Mouse (Mus musculus): ENCODE measurements around the gene Gdf3. TPM values are rescaled to one million over a fixed set of nuclear protein-coding genes. Genes with fewer than 3 reads are reported as not detected.

The Gdf3 gene
- polyA plus RNA-seq, 1 experiment from 2014 or later: 1.6 TPM

GRCm38 (mm10) chr6:122627469-122628108, 17.7 kb upstream of the Gdf3 start:
- WGBS (ENCODE audit: insufficient replicate concordance): 17% methylated on average over 20 of the region's 20 CpGs
- Histone ChIP-seq H3K9me3 (replicated peaks) (no peaks in the 10 kb centered on the region), H3K9ac (no peak overlapping the region), H3K27me3 (peaks cover 11% of the 10 kb centered on the region; the same call in 1 of the 2 replicates), H3K4me3 (replicated peaks) (peak overlapping the region; percentile 28), H3K36me3 (replicated peaks) (no peaks in the 10 kb centered on the region), H3K4me1 (replicated peaks) (0 out of 2 replicates have a peak, but pooled peaks cover 7% of the 10 kb centered on the region), H3K27ac (replicated peaks) (no peak overlapping the region), H3K4me2 (peak overlapping the region; percentile 55)
- no peak for ATAC-seq (ENCODE audit: insufficient read depth)

GRCm38 (mm10) chr6:122626110-122626509, 16.2 kb upstream of the Gdf3 start, which contains the start of gene Dppa3:
TSS of gene Dppa3 (plus strand) at chr6:122626410.
- Histone ChIP-seq H3K4me1 (replicated peaks) (0 out of 2 replicates have a peak, but pooled peaks cover 7% of the 10 kb centered on the region), H3K4me3 (replicated peaks) (peak within 1 kb of the TSS; percentile 28; the same call in 1 of the 2 replicates)

GRCm38 (mm10) chr6:122625156-122625555, 15.3 kb upstream of the Gdf3 start:
- WGBS (ENCODE audit: insufficient replicate concordance): 57% methylated on average over 4 of the region's 4 CpGs
- no peak overlapping the region for H3K9ac ChIP-seq
- no peaks in the 10 kb centered on the region for H3K36me3 ChIP-seq (replicated peaks)
- H3K27ac ChIP-seq (replicated peaks): no peak overlapping the region
- H3K9me3 ChIP-seq (replicated peaks): no peaks in the 10 kb centered on the region
- H3K27me3 ChIP-seq: peaks cover 11% of the 10 kb centered on the region; the same call in 1 of the 2 replicates
- H3K4me2 ChIP-seq: no peak overlapping the region
- peak; percentile 52; the same call in 1 of the 2 replicates for ATAC-seq (ENCODE audit: insufficient read depth)
- no peak overlapping the region for H3K4me3 ChIP-seq (replicated peaks)
- H3K4me1 ChIP-seq (replicated peaks): 0 out of 2 replicates have a peak, but pooled peaks cover 7% of the 10 kb centered on the region

More at GRCm38 (mm10) chr6:122626110-122626509, 16.2 kb upstream of the Gdf3 start, which contains the start of gene Dppa3:
- Histone ChIP-seq H3K4me2 (peak within 1 kb of the TSS; percentile 55), H3K27me3 (peaks cover 11% of the 10 kb centered on the region; the same call in 1 of the 2 replicates), H3K9ac (no peak within 1 kb of the TSS), H3K9me3 (replicated peaks) (no peaks in the 10 kb centered on the region), H3K36me3 (replicated peaks) (no peaks in the 10 kb centered on the region), H3K27ac (replicated peaks) (no peak within 1 kb of the TSS)
- no peak for ATAC-seq (ENCODE audit: insufficient read depth)
- WGBS (ENCODE audit: insufficient replicate concordance): 73% methylated on average over 8 of the region's 8 CpGs

GRCm38 (mm10) chr6:122624480-122624879, 14.6 kb upstream of the Gdf3 start:
- Histone ChIP-seq H3K4me3 (replicated peaks) (no peak overlapping the region), H3K4me2 (no peak overlapping the region), H3K27me3 (peaks cover 11% of the 10 kb centered on the region; the same call in 1 of the 2 replicates), H3K27ac (replicated peaks) (no peak overlapping the region), H3K4me1 (replicated peaks) (0 out of 2 replicates have a peak, but pooled peaks cover 7% of the 10 kb centered on the region), H3K36me3 (replicated peaks) (no peaks in the 10 kb centered on the region), H3K9me3 (replicated peaks) (no peaks in the 10 kb centered on the region), H3K9ac (no peak overlapping the region)
- ATAC-seq (ENCODE audit: insufficient read depth): no peak
- 43% methylated on average over 5 of the region's 5 CpGs for WGBS (ENCODE audit: insufficient replicate concordance)

- Histone ChIP-seq H3K4me3 (replicated peaks) (no peak overlapping the region), H3K36me3 (replicated peaks) (no peaks in the 10 kb centered on the region), H3K9me3 (replicated peaks) (no peaks in the 10 kb centered on the region), H3K9ac (no peak overlapping the region), H3K4me1 (replicated peaks) (no peaks in the 10 kb centered on the region), H3K27ac (replicated peaks) (no peak overlapping the region), H3K4me2 (no peak overlapping the region), H3K27me3 (no peaks in the 10 kb centered on the region)
- WGBS (ENCODE audit: insufficient replicate concordance): 80% methylated on average over 6 of the region's 6 CpGs
- ATAC-seq (ENCODE audit: insufficient read depth): no peak
Measured at GRCm38 (mm10) chr6:122621066-122621465, 11.2 kb upstream of the Gdf3 start.

- no peak overlapping the region for H3K4me2 ChIP-seq
- H3K36me3 ChIP-seq (replicated peaks): no peaks in the 10 kb centered on the region
- H3K27ac ChIP-seq (replicated peaks): no peak overlapping the region
- no peaks in the 10 kb centered on the region for H3K9me3 ChIP-seq (replicated peaks)
- H3K9ac ChIP-seq: no peak overlapping the region
- H3K27me3 ChIP-seq: no peaks in the 10 kb centered on the region
- no peak for ATAC-seq (ENCODE audit: insufficient read depth)
- 33% methylated on average over 3 of the region's 3 CpGs for WGBS (ENCODE audit: insufficient replicate concordance)
- H3K4me1 ChIP-seq (replicated peaks): no peaks in the 10 kb centered on the region
- H3K4me3 ChIP-seq (replicated peaks): no peak overlapping the region
Measured at GRCm38 (mm10) chr6:122616022-122616421, 6.1 kb upstream of the Gdf3 start.

GRCm38 (mm10) chr6:122614047-122614446, 4.2 kb upstream of the Gdf3 start:
- no peak for ATAC-seq (ENCODE audit: insufficient read depth)
- no peaks in the 10 kb centered on the region for H3K9me3 ChIP-seq (replicated peaks)
- 39% methylated on average over 2 of the region's 2 CpGs for WGBS (ENCODE audit: insufficient replicate concordance)
- peaks cover 10% of the 10 kb centered on the region for H3K4me1 ChIP-seq (replicated peaks)
- H3K27ac ChIP-seq (replicated peaks): no peak overlapping the region
- no peak overlapping the region for H3K4me3 ChIP-seq (replicated peaks)
- no peaks in the 10 kb centered on the region for H3K27me3 ChIP-seq
- H3K4me2 ChIP-seq: no peak overlapping the region
- H3K36me3 ChIP-seq (replicated peaks): no peaks in the 10 kb centered on the region
- no peak overlapping the region for H3K9ac ChIP-seq

GRCm38 (mm10) chr6:122612426-122612825, 2.5 kb upstream of the Gdf3 start:
- no peak overlapping the region for H3K4me2 ChIP-seq
- H3K27ac ChIP-seq (replicated peaks): no peak overlapping the region
- H3K4me3 ChIP-seq (replicated peaks): no peak overlapping the region
- H3K4me1 ChIP-seq (replicated peaks): peaks cover 11% of the 10 kb centered on the region
- no peaks in the 10 kb centered on the region for H3K27me3 ChIP-seq
- H3K9me3 ChIP-seq (replicated peaks): no peaks in the 10 kb centered on the region
- WGBS (ENCODE audit: insufficient replicate concordance): 52% methylated on average over 4 of the region's 4 CpGs
- H3K9ac ChIP-seq: no peak overlapping the region
- H3K36me3 ChIP-seq (replicated peaks): no peaks in the 10 kb centered on the region
- ATAC-seq (ENCODE audit: insufficient read depth): no peak

- Histone ChIP-seq H3K9ac (no peak overlapping the region), H3K9me3 (replicated peaks) (no peaks in the 10 kb centered on the region), H3K4me2 (peak overlapping the region; percentile 50), H3K27me3 (no peaks in the 10 kb centered on the region), H3K4me1 (replicated peaks) (peaks cover 11% of the 10 kb centered on the region), H3K36me3 (replicated peaks) (no peaks in the 10 kb centered on the region), H3K4me3 (replicated peaks) (peak overlapping the region; percentile 10; the same call in 1 of the 2 replicates), H3K27ac (replicated peaks) (no peak overlapping the region)
- ATAC-seq (ENCODE audit: insufficient read depth): peak; percentile 43; the same call in 1 of the 2 replicates
- 15% methylated on average over 9 of the region's 9 CpGs for WGBS (ENCODE audit: insufficient replicate concordance)
Measured at GRCm38 (mm10) chr6:122609377-122609728, 534 bp downstream of the Gdf3 start.

GRCm38 (mm10) chr6:122608434-122609376, 1.2 kb downstream of the Gdf3 start:
- H3K9me3 ChIP-seq (replicated peaks): no peaks in the 10 kb centered on the region
- no peak overlapping the region for H3K9ac ChIP-seq
- ATAC-seq (ENCODE audit: insufficient read depth): no peak
- H3K27ac ChIP-seq (replicated peaks): no peak overlapping the region
- peaks cover 11% of the 10 kb centered on the region for H3K4me1 ChIP-seq (replicated peaks)
- no peaks in the 10 kb centered on the region for H3K36me3 ChIP-seq (replicated peaks)
- peak overlapping the region; percentile 50; the same call in 1 of the 2 replicates for H3K4me2 ChIP-seq
- no peak overlapping the region for H3K4me3 ChIP-seq (replicated peaks)
- H3K27me3 ChIP-seq: no peaks in the 10 kb centered on the region
- WGBS (ENCODE audit: insufficient replicate concordance): 63% methylated on average over 10 of the region's 10 CpGs

- Histone ChIP-seq H3K27me3 (no peaks in the 10 kb centered on the region), H3K9me3 (replicated peaks) (no peaks in the 10 kb centered on the region), H3K4me1 (replicated peaks) (peaks cover 14% of the 10 kb centered on the region), H3K4me2 (no peak overlapping the region), H3K36me3 (replicated peaks) (no peaks in the 10 kb centered on the region), H3K4me3 (replicated peaks) (no peak overlapping the region), H3K9ac (no peak overlapping the region), H3K27ac (replicated peaks) (no peak overlapping the region)
- no peak for ATAC-seq (ENCODE audit: insufficient read depth)
- 79% methylated on average over 12 of the region's 12 CpGs for WGBS (ENCODE audit: insufficient replicate concordance)
Measured at GRCm38 (mm10) chr6:122607700-122608099, 2.2 kb downstream of the Gdf3 start.

Measured in liver, embryonic 15.5 days (tissue).